Mouse (Mus musculus) embryonic facial prominence, embryonic 14.5 days (tissue): Measurements from ENCODE around the gene Myo10. TPM values are rescaled to one million over a fixed set of nuclear protein-coding genes. Genes with fewer than 3 reads are reported as not detected.

ENCODE experiments used
- ATAC-seq: fragments of 200-750 bp; cut with Nextera tagmentation; 2 replicates; pipeline ENCODE4 v1.8.0; 2017; ENCODE audit warnings: low read depth, moderate number of reproducible peaks, moderate TSS enrichment
- DNase-seq: peaks from one replicate; pipeline ENCODE4 v3.0.0-alpha.2; 2015; ENCODE audit warnings: low spot score
- H3K27ac ChIP-seq: fragments of 300-500 bp; sonication (generic); replicated peaks from 2 replicates; pipeline ENCODE4 v1.5.1; 2014; ENCODE audit warnings: low read depth, mild to moderate bottlenecking, low read length, moderate library complexity
- H3K27me3 ChIP-seq: fragments of 300-500 bp; sonication (generic); replicated peaks from 2 replicates; pipeline ENCODE4 v1.6.1; 2014; ENCODE audit warnings: low read length; ENCODE audit not compliant: control insufficient read depth, insufficient read depth
- H3K36me3 ChIP-seq: fragments of 300-500 bp; sonication (generic); 2 replicates; pipeline ENCODE4 v1.6.1; 2014; ENCODE audit warnings: low read length, mixed read lengths; ENCODE audit not compliant: control insufficient read depth, insufficient read depth
- H3K4me1 ChIP-seq: fragments of 300-500 bp; sonication (generic); 2 replicates; pipeline ENCODE4 v1.6.1; 2014; ENCODE audit warnings: antibody characterized with exemption, low read length; ENCODE audit not compliant: control insufficient read depth, insufficient read depth
- H3K4me2 ChIP-seq: fragments of 300-500 bp; sonication (generic); 2 replicates; pipeline ENCODE4 v1.6.1; 2014; ENCODE audit warnings: low read depth, mild to moderate bottlenecking, low read length, moderate library complexity, mixed read lengths
- H3K4me3 ChIP-seq: fragments of 300-500 bp; sonication (generic); 2 replicates; pipeline ENCODE4 v1.5.1; 2014; ENCODE audit warnings: low read depth, mild to moderate bottlenecking, low read length
- H3K9ac ChIP-seq: fragments of 300-500 bp; sonication (generic); 2 replicates; pipeline ENCODE4 v1.6.1; 2014; ENCODE audit warnings: low read depth, mild to moderate bottlenecking, low read length, moderate library complexity, mixed read lengths
- H3K9me3 ChIP-seq: fragments of 300-500 bp; sonication (generic); 2 replicates; pipeline ENCODE4 v1.6.1; 2016; ENCODE audit warnings: low read length; ENCODE audit not compliant: control insufficient read depth
- WGBS: fragments of 180-500 bp; shearing (Covaris S2); extraction: QIAGEN DNeasy Blood & Tissue Kit; methylation state at CpG from one replicate; pipeline ENCODE4 v1.1.7; 2014; 5-methylcytosine and 5-hydroxymethylcytosine counted together
- polyA plus RNA-seq: library from polyadenylated mRNA; unstranded; fragments of >200 nt; fragmentation: Nextera tagmentation; extraction: Ambion mirVana; gene quantifications from 2 replicates; pipeline ENCODE4 v1.2.1, GENCODE M21; 2014

The Myo10 gene
- polyA plus RNA-seq, 1 experiment from 2014 or later: 41.8 TPM

GRCm38 (mm10) chr15:25674099-25674931 lies 52.0 kb downstream of the Myo10 start:
- WGBS: 66% methylated on average over 17 of the region's 17 CpGs
- Histone ChIP-seq H3K27ac (no peak overlapping the region), H3K4me1 (peaks cover 49% of the 10 kb centered on the region), H3K4me2 (no peak overlapping the region), H3K27me3 (no peaks in the 10 kb centered on the region), H3K4me3 (no peak overlapping the region), H3K9ac (no peak overlapping the region), H3K36me3 (no peaks in the 10 kb centered on the region), H3K9me3 (no peaks in the 10 kb centered on the region)
- ATAC-seq: no peak
- peak; percentile 26 for DNase-seq

- H3K27me3 ChIP-seq: no peaks in the 10 kb centered on the region
- no peak overlapping the region for H3K9ac ChIP-seq
- DNase-seq (no peak), ATAC-seq (no peak)
- H3K27ac ChIP-seq: no peak overlapping the region
- no peaks in the 10 kb centered on the region for H3K9me3 ChIP-seq
- H3K4me1 ChIP-seq: peaks cover 54% of the 10 kb centered on the region
- H3K4me2 ChIP-seq: no peak overlapping the region
- WGBS: 77% methylated on average over 4 of the region's 4 CpGs
- H3K36me3 ChIP-seq: no peaks in the 10 kb centered on the region
- H3K4me3 ChIP-seq: no peak overlapping the region
These were observed 52.6 kb downstream of the Myo10 start for GRCm38 (mm10) chr15:25674932-25675250.

- WGBS: 95% methylated on average over 11 of the region's 11 CpGs
These were observed 53.0 kb downstream of the Myo10 start for GRCm38 (mm10) chr15:25675359-25675758.

GRCm38 (mm10) chr15:25676056-25676785 lies 53.9 kb downstream of the Myo10 start:
- 44% methylated on average over 13 of the region's 13 CpGs for WGBS
- Histone ChIP-seq H3K27me3 (no peaks in the 10 kb centered on the region), H3K4me2 (peak overlapping the region; percentile 16; the same call in 1 of the 2 replicates), H3K27ac (0 out of 2 replicates have a peak overlapping the region, but pooled peaks have one; percentile 13), H3K9me3 (no peaks in the 10 kb centered on the region), H3K4me1 (peaks cover 67% of the 10 kb centered on the region), H3K36me3 (no peaks in the 10 kb centered on the region), H3K9ac (peak overlapping the region; percentile 27; the same call in 1 of the 2 replicates), H3K4me3 (no peak overlapping the region)
- peak; percentile 65 for DNase-seq
- ATAC-seq: no peak

More at GRCm38 (mm10) chr15:25675359-25675758, 53.0 kb downstream of the Myo10 start:
- H3K27ac ChIP-seq: no peak overlapping the region; the same call in 1 of the 2 replicates
- DNase-seq: no peak
- H3K4me2 ChIP-seq: no peak overlapping the region
- no peak for ATAC-seq
- H3K9me3 ChIP-seq: no peaks in the 10 kb centered on the region
- no peak overlapping the region for H3K9ac ChIP-seq
- H3K36me3 ChIP-seq: no peaks in the 10 kb centered on the region
- H3K4me1 ChIP-seq: peaks cover 58% of the 10 kb centered on the region
- no peaks in the 10 kb centered on the region for H3K27me3 ChIP-seq
- no peak overlapping the region for H3K4me3 ChIP-seq

- DNase-seq (peak; percentile 79), ATAC-seq (peak; percentile 27; the same call in 1 of the 2 replicates)
- H3K4me2 ChIP-seq: no peak overlapping the region
- 23% methylated on average over 3 of the region's 3 CpGs for WGBS
- H3K4me1 ChIP-seq: peaks cover 61% of the 10 kb centered on the region
- no peaks in the 10 kb centered on the region for H3K27me3 ChIP-seq
- no peaks in the 10 kb centered on the region for H3K36me3 ChIP-seq
- H3K9me3 ChIP-seq: no peaks in the 10 kb centered on the region
- no peak overlapping the region for H3K9ac ChIP-seq
- H3K27ac ChIP-seq: no peak overlapping the region
- no peak overlapping the region for H3K4me3 ChIP-seq
These were observed 56.8 kb downstream of the Myo10 start for GRCm38 (mm10) chr15:25679081-25679480.

GRCm38 (mm10) chr15:25679616-25680015 lies 57.3 kb downstream of the Myo10 start:
- no peak overlapping the region for H3K4me2 ChIP-seq
- H3K4me1 ChIP-seq: peaks cover 59% of the 10 kb centered on the region
- 46% methylated on average over 4 of the region's 4 CpGs for WGBS
- H3K9ac ChIP-seq: no peak overlapping the region
- no peaks in the 10 kb centered on the region for H3K27me3 ChIP-seq
- ATAC-seq: no peak
- DNase-seq: no peak
- no peaks in the 10 kb centered on the region for H3K36me3 ChIP-seq
- H3K9me3 ChIP-seq: no peaks in the 10 kb centered on the region
- no peak overlapping the region for H3K27ac ChIP-seq
- no peak overlapping the region for H3K4me3 ChIP-seq

GRCm38 (mm10) chr15:25680269-25680818 lies 58.0 kb downstream of the Myo10 start:
- DNase-seq: peak; percentile 80

GRCm38 (mm10) chr15:25682953-25683507 lies 60.7 kb downstream of the Myo10 start:
- no peak overlapping the region; the same call in 1 of the 2 replicates for H3K9ac ChIP-seq
- H3K9me3 ChIP-seq: no peaks in the 10 kb centered on the region
- H3K27ac ChIP-seq: peak overlapping the region; percentile 68
- H3K4me2 ChIP-seq: no peak overlapping the region
- no peaks in the 10 kb centered on the region for H3K27me3 ChIP-seq
- ATAC-seq: no peak
- H3K4me1 ChIP-seq: peaks cover 36% of the 10 kb centered on the region
- H3K4me3 ChIP-seq: no peak overlapping the region
- peak; percentile 72 for DNase-seq
- WGBS: 32% methylated on average over 13 of the region's 13 CpGs
- H3K36me3 ChIP-seq: no peaks in the 10 kb centered on the region

More at GRCm38 (mm10) chr15:25680269-25680818, 58.0 kb downstream of the Myo10 start:
- no peaks in the 10 kb centered on the region for H3K36me3 ChIP-seq
- no peak overlapping the region for H3K4me3 ChIP-seq
- no peaks in the 10 kb centered on the region for H3K9me3 ChIP-seq
- H3K4me2 ChIP-seq: no peak overlapping the region
- 40% methylated on average over 10 of the region's 10 CpGs for WGBS
- 0 out of 2 replicates have a peak overlapping the region, but pooled peaks have one; percentile 8 for H3K9ac ChIP-seq
- H3K27me3 ChIP-seq: no peaks in the 10 kb centered on the region
- H3K4me1 ChIP-seq: peaks cover 59% of the 10 kb centered on the region
- peak; percentile 34; the same call in 1 of the 2 replicates for ATAC-seq
- H3K27ac ChIP-seq: no peak overlapping the region; the same call in 1 of the 2 replicates
